Comparison of ENCODE assay signal across 8 mouse cellular contexts in the genomic region with DNA sequence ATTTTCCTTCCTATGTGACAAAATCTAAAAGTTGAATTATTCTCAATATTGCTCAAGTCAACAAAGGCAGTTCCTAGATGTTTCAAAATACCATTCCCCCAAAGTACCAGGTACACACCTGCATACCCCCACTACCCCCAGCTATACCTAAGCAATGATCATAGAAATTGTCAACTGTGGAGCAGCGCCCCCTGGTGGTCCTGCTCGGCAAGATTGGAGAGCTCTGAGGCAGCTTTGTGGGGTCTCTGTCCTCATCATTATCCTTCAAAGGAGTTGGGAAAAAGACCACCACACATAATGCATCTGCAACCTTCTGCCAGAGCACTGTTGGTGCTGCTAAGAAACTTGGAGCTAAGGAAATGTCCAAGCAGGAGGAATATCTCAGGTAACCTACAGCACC. TPM values are rescaled to one million over a fixed set of nuclear protein-coding genes. Genes with fewer than 3 reads are reported as not detected.
DNase-seq lines count a peak whose midpoint lies in the region.

No protein-coding gene starts in this region.

- intact Hi-C loops in heart, postnatal 14 days (cut with DNase I): loop anchor here (2.0 kb wide), 2 partner anchors 36 to 186 kb away; no protein-coding TSS in a partner anchor

- DNase-seq in gastrocnemius, adult 18-20 months (ENCODE audit: low spot score): peak; percentile 33
- DNase-seq in gastrocnemius, adult 8-10 months (ENCODE audit: low spot score in 2 of 2): no peak
- peak; percentile 41 to 54 for DNase-seq in right cerebral cortex, adult 2 months (ENCODE audit: low spot score in 2 of 2)
- DNase-seq in right cerebral cortex, postnatal 25 days: no peak
- peak; percentile 81 to 85 for DNase-seq in cerebellum, postnatal 10 days
- peak; percentile 53 to 71 for DNase-seq in heart, postnatal 14 days
- peak; percentile 59 for DNase-seq in lung, postnatal 10 days
- peak; percentile 25 to 79 for DNase-seq in thymus, postnatal 10 days (ENCODE audit: low spot score in 2 of 2)

RNA-seq across cellular contexts. Expression of a gene that starts 46.4 kb away (rescaled TPM):
- 1 to 10 TPM in 1 of 2 experiments, under 1 TPM in 1; 0.43 to 3.9 TPM for total RNA-seq in gastrocnemius, adult 18-20 months (2021)
- total RNA-seq in gastrocnemius, adult 8-10 months (2022): 1 to 10 TPM in 3 of 4 experiments, under 1 TPM in 1; 0.27 to 5.3 (median 1.1) TPM
- under 1 TPM; 0.19 to 0.90 TPM for total RNA-seq in heart, postnatal 14 days (2021)

RNA-seq across cellular contexts. Expression of a gene that starts 56.5 kb away (rescaled TPM):
- 100 to 1,000 TPM; 143 to 161 TPM for total RNA-seq in gastrocnemius, adult 18-20 months (2021)
- 100 to 1,000 TPM; 136 to 196 (median 151) TPM for total RNA-seq in gastrocnemius, adult 8-10 months (2022)
- 10 to 100 TPM; 57.2 to 60.7 TPM for total RNA-seq in heart, postnatal 14 days (2021)

Comparison
In these comparisons a context has a peak if more than half of its experiments do, and no peak if none do; other contexts are left out.
1. DNase-seq: peak in gastrocnemius, adult 18-20 months (single experiment), right cerebral cortex, adult 2 months (2 of 2), cerebellum, postnatal 10 days (2 of 2), heart, postnatal 14 days (2 of 2), lung, postnatal 10 days (single experiment) and thymus, postnatal 10 days (2 of 2); none in gastrocnemius, adult 8-10 months (0 of 2) and right cerebral cortex, postnatal 25 days (single experiment).